Mouse (Mus musculus): ENCODE results near the gene Nfkbib.

- TF ChIP-seq CTCF (IDR thresholded peaks at IDR 0.05; ENCODE audit: control insufficient read depth, insufficient read depth, low read length) (no peak), POLR2A (IDR thresholded peaks at IDR 0.05; ENCODE audit: borderline replicate concordance, control insufficient read depth, low read depth, low read length) (no peak)
Measured at GRCm38 (mm10) chr7:28801901-28802670, 34.8 kb upstream of the Nfkbib start.

Data from bone marrow, adult 2 months (tissue).